Mouse (Mus musculus): ENCODE results near the gene Cenpj.

Cenpj gene

DNA sequence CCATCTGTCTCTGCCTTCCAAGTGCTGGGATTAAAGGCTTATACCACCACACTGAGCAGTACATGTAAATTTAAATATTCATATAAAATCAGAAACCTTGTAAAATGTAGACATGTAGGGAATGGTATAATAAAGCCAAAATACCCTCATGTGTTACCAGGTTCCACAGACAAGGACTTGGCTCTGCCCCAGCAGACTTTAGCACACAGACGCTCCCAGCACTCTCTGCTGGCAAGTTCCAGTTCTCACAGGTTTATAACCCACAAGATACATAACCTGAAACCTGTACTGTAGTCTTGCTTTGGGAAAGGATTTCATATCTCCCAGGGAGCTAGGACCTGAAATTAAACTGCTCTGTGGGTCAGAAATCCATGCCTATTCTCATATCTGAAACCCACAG is 30.3 kb downstream of the Cenpj start:
- DNase-seq: no peak

GRCm38 (mm10) chr14:56530788-56531187 is 44.4 kb downstream of the Cenpj start:
- DNase-seq: no peak

DNA sequence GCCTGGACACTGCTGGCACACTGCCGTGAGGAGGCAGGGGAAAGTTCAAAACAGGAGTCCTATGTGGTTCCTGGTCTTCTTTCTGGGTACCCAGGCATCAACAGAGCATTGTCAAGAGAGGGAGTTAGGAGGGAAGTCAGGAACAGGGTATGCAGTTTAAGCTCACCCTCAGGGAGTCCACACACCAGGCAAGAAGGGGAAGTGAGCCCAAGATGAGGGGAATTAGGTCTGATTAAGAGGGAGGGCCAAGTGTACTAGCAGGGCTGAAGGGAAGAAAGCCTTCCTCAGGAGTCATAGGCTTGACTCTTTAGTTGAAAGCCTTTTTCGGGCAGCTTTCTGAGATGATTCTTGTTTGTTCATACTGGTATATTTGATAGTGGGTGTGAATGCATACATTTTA is 60.5 kb downstream of the Cenpj start:
- DNase-seq: no peak

DNA sequence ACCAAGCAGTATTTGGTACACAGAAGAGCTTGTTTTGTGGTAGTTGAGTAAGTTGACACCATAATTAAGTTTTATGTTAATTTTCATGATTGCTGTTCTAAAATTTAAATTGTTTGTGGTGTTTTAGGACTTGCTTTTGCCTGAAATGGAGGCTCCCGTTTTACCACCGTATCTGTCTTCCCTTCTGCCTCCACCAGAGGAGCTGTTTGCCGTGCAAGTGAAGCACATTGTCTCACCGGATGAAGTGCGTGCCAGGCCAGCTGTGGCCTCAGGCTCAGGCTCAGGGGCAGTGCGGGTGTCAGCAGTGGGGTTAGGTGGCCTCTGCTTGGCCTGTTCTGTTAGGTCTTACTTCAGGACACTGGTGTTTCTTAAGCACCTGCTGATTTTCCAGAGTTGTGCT is 63.1 kb downstream of the Cenpj start:
- DNase-seq: no peak

- no peak for DNase-seq
Observed at GRCm38 (mm10) chr14:56506743-56507142, 68.5 kb downstream of the Cenpj start.

DNA sequence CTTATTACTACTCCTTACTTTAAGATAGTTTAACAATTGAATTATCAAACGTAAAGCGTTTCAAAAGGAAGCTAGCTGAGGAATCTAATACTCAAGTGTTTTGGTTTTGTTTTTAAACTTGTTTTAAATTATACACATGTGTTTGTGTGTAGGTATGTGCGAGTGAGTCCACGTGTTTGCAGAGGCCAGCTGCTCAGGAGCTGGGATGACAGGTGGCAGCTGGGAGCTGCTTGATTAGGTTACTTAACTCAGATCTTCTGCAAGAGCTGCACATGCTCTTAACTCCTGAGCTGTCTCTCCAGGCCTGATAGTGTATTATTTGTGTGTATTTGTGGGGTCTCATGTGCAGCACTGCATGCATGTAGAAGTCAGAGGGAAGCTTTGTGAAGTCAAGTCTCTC is 72.8 kb downstream of the Cenpj start:
- DNase-seq: no peak

GRCm38 (mm10) chr14:56489806-56490205 is 85.4 kb downstream of the Cenpj start:
- no peak for DNase-seq

Measured in right cerebral cortex, adult 18-20 months (tissue).